Mouse (Mus musculus) testis, postnatal 14 days (tissue): ENCODE results near the gene Sema3b.

Source experiments
- DNase-seq: peaks from one replicate; pipeline ENCODE4 v3.0.0; 2021; ENCODE audit warnings: low spot score

The Sema3b gene

GRCm38 (mm10) chr9:107612191-107612944 is 3.3 kb upstream of the Sema3b start:
- DNase-seq, result peak; percentile 94

GRCm38 (mm10) chr9:107611456-107612190 is 2.6 kb upstream of the Sema3b start:
- DNase-seq, result no peak

GRCm38 (mm10) chr9:107609433-107609830 is 403 bp upstream of the Sema3b start:
- DNase-seq, result no peak

- no peak for DNase-seq
These were observed 1.3 kb downstream of the Sema3b start for GRCm38 (mm10) chr9:107607653-107608245.

- no peak for DNase-seq
These were observed 2.0 kb downstream of the Sema3b start for GRCm38 (mm10) chr9:107607036-107607435.

GRCm38 (mm10) chr9:107606591-107606990 is 2.4 kb downstream of the Sema3b start:
- DNase-seq, result no peak

GRCm38 (mm10) chr9:107605041-107605661 is 3.9 kb downstream of the Sema3b start:
- no peak for DNase-seq

- no peak for DNase-seq
These were observed 5.8 kb downstream of the Sema3b start for GRCm38 (mm10) chr9:107603251-107603650.

GRCm38 (mm10) chr9:107602068-107602648 is 6.9 kb downstream of the Sema3b start:
- DNase-seq, result peak; percentile 81

- DNase-seq, result no peak
These were observed 7.8 kb downstream of the Sema3b start for GRCm38 (mm10) chr9:107601275-107601674.

GRCm38 (mm10) chr9:107600745-107601144 is 8.3 kb downstream of the Sema3b start:
- DNase-seq, result no peak

GRCm38 (mm10) chr9:107599842-107600241 is 9.2 kb downstream of the Sema3b start:
- no peak for DNase-seq

GRCm38 (mm10) chr9:107599433-107599832 is 9.6 kb downstream of the Sema3b start:
- no peak for DNase-seq

GRCm38 (mm10) chr9:107598385-107598784 is 10.6 kb downstream of the Sema3b start:
- no peak for DNase-seq

- no peak for DNase-seq
These were observed 12.1 kb downstream of the Sema3b start for GRCm38 (mm10) chr9:107596619-107597569.

GRCm38 (mm10) chr9:107594281-107595062 is 14.6 kb downstream of the Sema3b start:
- DNase-seq, result no peak

- DNase-seq, result no peak
These were observed 15.7 kb downstream of the Sema3b start for GRCm38 (mm10) chr9:107593101-107593976.

- no peak for DNase-seq
These were observed 18.3 kb downstream of the Sema3b start for GRCm38 (mm10) chr9:107590773-107591060.

GRCm38 (mm10) chr9:107590058-107590772 is 18.8 kb downstream of the Sema3b start:
- DNase-seq, result no peak
